Mouse (Mus musculus) limb, embryonic 10.5 days (tissue): ENCODE data around the gene Mrpl40. TPM values are rescaled to one million over a fixed set of nuclear protein-coding genes. Genes with fewer than 3 reads are reported as not detected.
"Not testable (repeated sequence)": the region's sequence is repeated elsewhere in the genome, so short reads cannot be mapped to it uniquely, and the experiment has no call there.

ENCODE experiments used
- DNase-seq: peaks from one replicate; pipeline ENCODE4 v3.0.0-alpha.2; 2017; ENCODE audit warnings: low spot score
- H3K27ac ChIP-seq: fragments of 300-500 bp; sonication (generic); 2 replicates; pipeline ENCODE4 v1.5.1; 2016; ENCODE audit warnings: mild to moderate bottlenecking
- H3K27me3 ChIP-seq: fragments of 300-500 bp; sonication (generic); 2 replicates; pipeline ENCODE4 v1.6.1; 2016; ENCODE audit warnings: low read depth, mild to moderate bottlenecking; ENCODE audit not compliant: poor library complexity, severe bottlenecking
- H3K36me3 ChIP-seq: fragments of 300-500 bp; sonication (generic); 2 replicates; pipeline ENCODE4 v1.6.1; 2016; ENCODE audit warnings: mild to moderate bottlenecking, moderate library complexity
- H3K4me1 ChIP-seq: fragments of 300-500 bp; sonication (generic); 2 replicates; pipeline ENCODE4 v1.6.1; 2016
- H3K4me3 ChIP-seq: fragments of 300-500 bp; sonication (generic); 2 replicates; pipeline ENCODE4 v1.5.1; 2016; ENCODE audit warnings: mild to moderate bottlenecking, moderate library complexity
- H3K9me3 ChIP-seq: fragments of 300-500 bp; sonication (generic); replicated peaks from 2 replicates; pipeline ENCODE4 v1.6.1; 2016; ENCODE audit warnings: mild to moderate bottlenecking
- WGBS: fragments of 180-500 bp; shearing (Covaris S2); methylation state at CpG from one replicate; pipeline ENCODE4 v1.1.7; 2016; 5-methylcytosine and 5-hydroxymethylcytosine counted together
- polyA plus RNA-seq: library from polyadenylated mRNA; unstranded; fragments of >200 nt; fragmentation: Nextera tagmentation; extraction: Ambion mirVana; gene quantifications from 2 replicates; pipeline ENCODE4 v1.2.1, GENCODE M21; 2016

Mrpl40 gene
- 129 and 146 TPM in 2 replicates for polyA plus RNA-seq

DNA sequence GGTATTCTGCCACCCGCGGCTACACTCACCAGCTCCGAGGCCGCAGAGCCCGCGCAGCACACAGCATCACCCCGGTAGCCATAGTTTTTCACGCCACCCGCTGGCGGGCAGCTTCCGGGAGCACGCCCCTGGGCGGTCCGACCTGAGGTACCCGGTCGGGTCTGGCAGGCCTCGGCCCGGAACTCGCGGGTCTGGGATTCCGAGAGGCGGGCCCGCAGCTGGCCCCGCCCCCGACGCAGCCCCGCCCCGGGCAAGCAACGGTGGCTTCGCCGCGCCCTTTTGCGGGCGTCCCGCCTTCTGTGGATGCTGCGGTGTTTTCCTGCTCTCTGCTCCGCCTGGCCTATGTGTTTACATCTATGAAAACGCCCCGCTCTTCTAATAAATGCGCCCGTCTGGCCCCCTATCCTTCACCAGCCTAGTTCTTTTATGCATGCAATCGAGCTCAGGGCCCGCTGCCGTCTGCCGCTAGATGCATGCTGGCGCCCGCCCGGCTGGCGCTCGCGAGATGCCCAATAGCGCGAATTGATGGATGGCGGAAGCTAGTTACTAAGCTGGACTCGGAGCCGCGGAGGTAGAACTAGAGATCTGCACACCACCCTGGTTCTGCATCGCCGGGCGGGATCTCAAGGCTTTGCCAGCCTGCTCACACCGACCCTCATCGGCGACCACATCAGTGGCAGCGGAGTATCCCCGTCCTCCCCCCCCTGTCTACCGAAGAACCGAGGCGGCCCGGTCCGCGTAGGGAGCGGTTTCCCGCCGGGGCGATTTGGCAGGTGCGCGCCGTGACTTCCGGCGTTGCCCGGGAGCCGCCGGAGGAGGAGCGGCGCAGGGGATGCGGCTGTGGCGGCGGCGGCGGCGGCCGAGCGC is at the start of gene Mrpl40, which contains the start of gene Hira:
TSS of gene Mrpl40 (minus strand) at position 421 of the 867 bp plus-strand sequence.
TSS of gene Hira (plus strand) at position 596 of the 867 bp plus-strand sequence.
- H3K36me3 ChIP-seq: peaks cover 60% of the 10 kb centered on the region
- peak within 1 kb of the TSS; percentile 97 for H3K27ac ChIP-seq
- H3K27me3 ChIP-seq: no peaks in the 10 kb centered on the region
- DNase-seq: peak; percentile 96
- WGBS: under 1% methylated on average over 88 of the region's 93 CpGs
- H3K9me3 ChIP-seq: no peaks in the 10 kb centered on the region
- H3K4me3 ChIP-seq: peak within 1 kb of the TSS; percentile 98
- peaks cover 9% of the 10 kb centered on the region for H3K4me1 ChIP-seq

DNA sequence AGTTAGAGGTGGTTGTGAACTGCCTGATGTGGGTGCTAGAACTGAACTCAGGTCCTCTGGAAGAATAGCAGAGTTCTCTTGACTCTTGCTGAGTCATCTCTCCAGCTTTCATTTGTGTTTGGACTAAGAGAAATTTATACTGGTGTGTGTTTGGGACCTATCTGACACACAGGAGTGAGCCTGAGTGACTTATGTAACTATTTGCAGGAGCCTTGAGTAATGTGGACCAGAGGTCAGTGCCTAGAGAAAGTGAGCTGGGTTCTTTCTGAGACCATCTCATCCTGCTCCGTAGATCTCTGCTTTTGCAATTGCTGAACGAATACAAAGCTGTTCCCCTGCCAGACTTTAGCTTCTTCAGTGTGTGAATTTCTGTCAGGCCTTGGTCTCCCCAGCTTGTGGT is 45.1 kb upstream of the Mrpl40 start:
- 97% methylated on average over 2 of the region's 2 CpGs for WGBS
- H3K36me3 ChIP-seq: peaks cover 98% of the 10 kb centered on the region
- H3K9me3 ChIP-seq: no peaks in the 10 kb centered on the region
- H3K4me1 ChIP-seq: no peaks in the 10 kb centered on the region
- H3K4me3 ChIP-seq: no peak overlapping the region
- H3K27me3 ChIP-seq: no peaks in the 10 kb centered on the region
- DNase-seq: no peak
- H3K27ac ChIP-seq: no peak overlapping the region

DNA sequence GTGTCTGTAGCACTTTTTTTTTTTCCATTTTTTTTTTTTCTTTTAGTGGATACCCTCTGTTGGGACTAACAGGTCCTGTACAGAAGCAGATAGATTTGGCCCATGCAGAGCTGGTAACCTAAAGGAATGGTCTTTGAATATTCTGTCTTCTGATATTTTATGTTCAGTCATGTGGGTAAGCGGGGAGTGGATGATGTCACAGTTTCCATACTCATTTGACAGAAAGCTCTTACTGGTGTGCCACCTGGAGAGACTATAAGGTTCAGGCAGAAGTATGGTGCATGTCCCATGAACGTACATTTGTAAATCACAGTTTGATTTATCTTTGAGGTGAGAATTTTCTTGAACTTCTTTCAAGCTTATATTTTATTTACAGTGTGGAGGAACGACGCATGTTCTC is 39.4 kb upstream of the Mrpl40 start:
- Histone ChIP-seq H3K27ac (no peak overlapping the region), H3K9me3 (no peaks in the 10 kb centered on the region), H3K4me1 (no peaks in the 10 kb centered on the region), H3K4me3 (no peak overlapping the region), H3K27me3 (no peaks in the 10 kb centered on the region), H3K36me3 (peaks cover 90% of the 10 kb centered on the region)
- 95% methylated on average over 4 of the region's 4 CpGs for WGBS
- no peak for DNase-seq

DNA sequence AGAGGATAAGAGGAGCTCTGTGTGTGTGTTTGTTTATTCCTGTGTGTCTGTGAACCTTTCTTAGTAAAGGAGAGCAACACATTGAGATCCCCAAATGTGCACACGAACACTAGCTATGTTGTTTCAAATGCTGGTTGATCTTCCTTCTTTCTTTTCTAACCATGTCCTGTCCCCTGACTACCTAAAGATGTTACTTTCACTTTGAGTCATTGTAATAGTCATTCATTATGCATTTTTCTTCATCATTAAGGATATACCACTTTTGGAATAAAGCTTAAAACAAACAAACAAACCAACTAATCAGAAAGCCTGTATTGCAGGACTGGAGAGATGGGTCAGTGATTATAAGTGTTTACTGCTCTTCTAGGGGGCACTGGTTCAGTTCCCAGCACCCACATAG is 29.0 kb upstream of the Mrpl40 start:
- WGBS: 89% methylated on average over 1 of the region's 1 CpGs
- DNase-seq: no peak
- no peaks in the 10 kb centered on the region for H3K9me3 ChIP-seq
- H3K4me3 ChIP-seq: no peak overlapping the region
- H3K36me3 ChIP-seq: peaks cover 93% of the 10 kb centered on the region
- no peaks in the 10 kb centered on the region for H3K27me3 ChIP-seq
- H3K27ac ChIP-seq: no peak overlapping the region
- H3K4me1 ChIP-seq: no peaks in the 10 kb centered on the region

DNA sequence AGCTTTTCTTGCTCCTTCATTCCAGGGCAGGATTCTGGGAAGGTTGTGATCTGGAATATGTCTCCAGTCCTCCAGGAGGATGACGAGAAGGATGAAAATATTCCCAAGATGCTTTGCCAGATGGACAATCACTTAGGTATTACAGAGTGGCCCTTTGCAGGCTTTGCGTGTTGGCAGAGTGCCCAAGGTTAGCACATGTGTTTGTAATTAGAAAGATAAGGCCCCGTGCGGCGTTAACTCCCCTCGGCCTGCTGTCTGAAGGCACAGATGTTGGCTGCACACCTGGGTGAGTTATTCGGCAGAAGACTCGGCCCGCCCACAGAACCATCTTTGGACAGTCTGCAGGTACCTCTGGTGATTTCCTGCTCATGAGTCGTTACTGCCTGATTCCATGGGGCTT is 19.8 kb upstream of the Mrpl40 start:
- H3K27ac ChIP-seq: no peak overlapping the region
- H3K4me3 ChIP-seq: no peak overlapping the region
- 67% methylated on average over 10 of the region's 10 CpGs for WGBS
- DNase-seq: peak; percentile 32
- peaks cover 67% of the 10 kb centered on the region for H3K36me3 ChIP-seq
- no peaks in the 10 kb centered on the region for H3K9me3 ChIP-seq
- H3K27me3 ChIP-seq: no peaks in the 10 kb centered on the region
- H3K4me1 ChIP-seq: no peaks in the 10 kb centered on the region

DNA sequence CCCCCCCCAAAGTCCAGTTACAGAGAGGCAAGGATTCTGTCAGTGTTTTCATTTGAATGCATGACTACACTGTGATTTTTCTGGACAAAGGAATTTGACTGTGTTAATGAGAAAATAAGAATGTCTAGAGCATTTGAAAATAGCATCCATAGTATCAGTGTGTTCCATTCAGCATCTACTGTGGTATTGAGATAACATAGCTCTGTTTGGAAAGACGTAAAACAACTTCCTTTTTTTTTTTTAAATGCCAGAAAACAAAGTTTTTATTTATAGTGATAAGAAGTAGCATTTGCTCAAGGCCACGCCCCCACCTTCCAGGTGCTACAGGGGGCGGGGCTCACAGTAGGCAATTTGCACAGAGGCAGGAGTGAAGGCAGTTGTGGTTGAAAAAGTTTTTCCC is 18.6 kb upstream of the Mrpl40 start:
- Histone ChIP-seq H3K4me1 (no peaks in the 10 kb centered on the region), H3K27me3 (no peaks in the 10 kb centered on the region), H3K9me3 (no peaks in the 10 kb centered on the region), H3K4me3 (no peak overlapping the region), H3K36me3 (peaks cover 55% of the 10 kb centered on the region), H3K27ac (no peak overlapping the region)
- 84% methylated on average over 3 of the region's 3 CpGs for WGBS
- no peak for DNase-seq

DNA sequence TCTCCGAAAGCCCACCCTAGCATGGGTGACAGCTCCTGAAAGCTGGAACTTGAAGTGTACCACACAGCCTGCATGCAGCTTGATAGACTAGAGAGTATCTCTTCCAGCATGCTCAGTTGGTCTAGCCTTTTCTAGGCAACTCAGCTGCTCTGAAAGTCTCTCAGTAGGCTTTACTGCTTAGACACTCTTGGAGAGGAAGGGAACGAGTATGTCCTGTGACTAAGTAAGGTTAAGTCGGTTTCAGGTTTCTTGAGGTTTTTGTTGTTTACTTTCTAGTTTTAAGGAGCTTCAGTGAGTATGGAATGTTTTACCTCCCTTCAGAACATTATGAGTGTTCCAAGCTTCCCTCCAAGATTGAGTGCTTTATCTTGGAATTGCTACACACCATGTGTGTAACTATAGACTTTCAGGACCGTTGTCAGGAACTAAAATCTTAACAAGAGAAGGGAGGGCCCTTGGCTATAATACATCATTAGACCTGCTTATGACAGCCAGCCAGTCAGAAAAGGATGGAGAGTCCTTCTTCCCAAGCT is 17.2 kb upstream of the Mrpl40 start:
- no peak for DNase-seq
- H3K4me1 ChIP-seq: no peaks in the 10 kb centered on the region
- H3K9me3 ChIP-seq: no peaks in the 10 kb centered on the region
- H3K27me3 ChIP-seq: no peaks in the 10 kb centered on the region
- no peak overlapping the region for H3K27ac ChIP-seq
- H3K4me3 ChIP-seq: no peak overlapping the region
- peaks cover 44% of the 10 kb centered on the region for H3K36me3 ChIP-seq
- WGBS: 77% methylated on average over 4 of the region's 4 CpGs

DNA sequence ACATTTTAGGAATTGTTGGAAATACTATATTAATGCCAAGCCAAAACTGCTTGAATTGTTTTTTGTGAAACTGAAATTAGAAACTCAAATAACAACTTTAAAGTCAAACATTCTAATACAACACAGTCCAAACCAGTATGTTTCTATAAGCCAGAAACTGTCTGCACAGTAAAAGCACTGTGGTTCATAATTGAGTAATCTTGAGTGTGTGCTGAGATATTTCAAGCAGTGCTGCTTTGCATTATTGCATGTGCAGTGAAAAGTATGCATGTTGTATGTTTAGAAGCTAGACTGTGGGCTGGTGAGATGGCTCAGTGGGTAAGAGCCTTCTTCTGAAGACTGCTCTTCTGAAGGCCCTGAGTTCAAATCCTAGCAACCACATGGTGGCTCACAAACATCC is 7.4 kb upstream of the Mrpl40 start:
- Histone ChIP-seq H3K4me1 (0 out of 2 replicates have a peak, but pooled peaks cover 3% of the 10 kb centered on the region), H3K4me3 (no peak overlapping the region), H3K9me3 (no peaks in the 10 kb centered on the region), H3K27ac (no peak overlapping the region), H3K27me3 (no peaks in the 10 kb centered on the region), H3K36me3 (peaks cover 71% of the 10 kb centered on the region)
- no peak for DNase-seq

DNA sequence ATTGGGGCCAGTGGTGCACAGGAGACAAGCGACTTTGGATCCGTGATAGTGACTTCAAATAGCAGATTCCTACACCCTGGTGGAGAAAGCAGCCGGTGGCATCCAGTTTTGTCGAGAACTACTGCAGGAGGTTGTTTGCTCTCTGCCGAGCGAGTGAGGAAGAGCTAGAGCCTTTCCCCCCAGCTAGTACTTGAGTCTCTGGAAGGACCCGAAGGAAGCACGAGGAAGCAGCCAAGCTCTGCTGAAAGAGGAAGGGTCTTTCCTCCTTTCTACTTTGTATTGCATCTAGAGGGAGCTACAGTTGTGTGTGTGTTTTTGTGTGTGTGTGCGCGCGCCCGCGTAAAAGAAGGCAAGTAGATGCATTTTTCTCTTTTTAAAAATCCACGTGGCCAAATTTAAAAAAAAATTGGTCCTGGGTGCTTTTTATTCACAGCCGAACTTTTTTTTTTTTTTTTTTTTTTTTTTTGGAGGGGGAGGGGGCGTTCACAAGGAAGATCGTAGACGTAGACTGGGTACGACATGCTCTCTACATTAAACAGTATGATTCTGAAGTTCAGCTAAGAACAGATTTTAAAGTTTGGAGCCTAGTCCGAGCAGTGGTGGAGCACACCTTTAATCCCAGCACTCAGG is 1.5 kb upstream of the Mrpl40 start:
- Histone ChIP-seq H3K9me3 (no peaks in the 10 kb centered on the region), H3K4me3 (peak overlapping the region; percentile 98), H3K27me3 (no peaks in the 10 kb centered on the region), H3K27ac (peak overlapping the region; percentile 97), H3K36me3 (peaks cover 60% of the 10 kb centered on the region), H3K4me1 (peaks cover 9% of the 10 kb centered on the region)
- WGBS: 35% methylated on average over 20 of the region's 20 CpGs
- DNase-seq: no peak

DNA sequence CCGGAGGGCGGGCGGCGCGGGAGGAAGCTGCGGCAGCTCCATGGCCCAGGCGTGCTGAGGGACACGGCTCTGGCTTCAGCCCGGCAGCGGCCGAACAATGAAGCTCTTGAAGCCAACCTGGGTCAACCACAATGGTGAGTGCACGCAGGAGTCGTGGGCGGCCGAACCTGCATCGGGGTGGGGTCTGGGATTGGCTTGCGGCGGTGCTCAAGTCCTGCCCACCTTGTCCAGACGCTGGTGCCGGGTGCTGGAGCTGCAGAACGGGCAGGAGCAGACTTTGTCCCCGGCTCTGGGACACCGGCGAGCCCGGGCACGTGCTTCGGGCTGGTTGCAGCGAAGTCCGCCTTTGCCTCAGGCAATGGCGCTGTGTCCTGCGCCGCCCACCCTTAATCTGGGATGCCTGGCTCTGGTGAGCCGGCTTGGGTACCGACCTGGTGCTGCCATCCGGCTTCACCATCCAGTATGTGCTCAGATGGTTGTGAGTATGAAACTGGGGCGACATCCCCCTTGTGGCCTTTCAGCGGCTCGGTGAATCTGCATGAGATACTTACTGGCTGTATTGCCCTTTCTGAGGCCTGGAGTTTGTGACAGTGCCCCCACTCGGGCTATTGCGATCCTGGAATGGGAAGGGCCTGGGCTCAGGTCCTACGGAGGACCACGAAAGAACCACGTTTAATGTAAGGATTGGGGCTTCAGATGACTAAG is 876 bp upstream of the Mrpl40 start:
- peak; percentile 76 for DNase-seq
- peaks cover 60% of the 10 kb centered on the region for H3K36me3 ChIP-seq

DNA sequence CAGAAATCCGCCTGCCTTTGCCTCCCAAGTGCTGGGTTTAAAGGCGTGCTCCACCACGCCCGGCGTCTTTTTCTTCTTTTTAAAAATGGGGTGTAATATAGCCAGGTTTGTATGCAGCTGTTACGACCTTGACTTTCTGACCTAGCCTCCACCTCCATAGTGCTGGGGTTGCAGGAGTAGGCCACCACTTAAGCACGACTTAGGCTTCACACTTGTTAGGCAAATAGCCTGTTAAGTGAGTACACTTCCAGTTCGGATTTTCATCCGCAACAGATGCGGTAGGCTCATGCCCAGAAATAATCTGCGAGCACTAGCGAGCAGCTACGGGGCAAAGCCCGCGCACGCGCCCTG is 596 bp downstream of the Mrpl40 start:
- peaks cover 60% of the 10 kb centered on the region for H3K36me3 ChIP-seq

More for the DNA sequence above, 876 bp upstream of the Mrpl40 start:
- Histone ChIP-seq H3K27me3 (no peaks in the 10 kb centered on the region), H3K4me1 (peaks cover 9% of the 10 kb centered on the region), H3K4me3 (peak overlapping the region; percentile 98), H3K9me3 (no peaks in the 10 kb centered on the region), H3K27ac (peak overlapping the region; percentile 97)
- under 1% methylated on average over 43 of the region's 43 CpGs for WGBS

DNA sequence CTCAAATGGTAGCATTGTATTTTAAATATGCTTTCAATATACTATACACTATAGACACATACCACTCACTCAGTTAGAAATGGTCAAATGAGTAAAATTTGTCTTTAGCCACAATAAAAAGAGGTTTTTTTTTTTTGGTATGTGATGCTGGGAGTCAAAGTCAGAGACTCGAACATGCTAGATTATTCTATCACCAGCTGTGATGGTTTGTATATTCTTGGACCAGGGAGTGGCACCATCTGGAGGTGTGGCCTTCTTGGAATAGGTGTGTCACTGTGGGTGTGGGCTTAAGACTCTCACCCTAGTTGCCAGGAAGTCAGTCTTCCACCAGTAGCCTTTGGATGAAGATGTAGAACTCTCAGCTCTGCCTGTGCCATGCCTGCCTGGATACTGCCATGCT is 6.2 kb downstream of the Mrpl40 start:
- H3K27me3 ChIP-seq, H3K27ac ChIP-seq, H3K9me3 ChIP-seq, H3K4me3 ChIP-seq, H3K4me1 ChIP-seq, DNase-seq: not testable (repeated sequence)
- peaks cover 51% of the 10 kb centered on the region for H3K36me3 ChIP-seq
- 89% methylated on average over 1 of the region's 1 CpGs for WGBS

More for the DNA sequence above, 596 bp downstream of the Mrpl40 start:
- Histone ChIP-seq H3K27me3 (no peaks in the 10 kb centered on the region), H3K9me3 (no peaks in the 10 kb centered on the region), H3K4me1 (peaks cover 9% of the 10 kb centered on the region), H3K4me3 (peak overlapping the region; percentile 98), H3K27ac (peak overlapping the region; percentile 97)
- 2% methylated on average over 17 of the region's 17 CpGs for WGBS
- no peak for DNase-seq

DNA sequence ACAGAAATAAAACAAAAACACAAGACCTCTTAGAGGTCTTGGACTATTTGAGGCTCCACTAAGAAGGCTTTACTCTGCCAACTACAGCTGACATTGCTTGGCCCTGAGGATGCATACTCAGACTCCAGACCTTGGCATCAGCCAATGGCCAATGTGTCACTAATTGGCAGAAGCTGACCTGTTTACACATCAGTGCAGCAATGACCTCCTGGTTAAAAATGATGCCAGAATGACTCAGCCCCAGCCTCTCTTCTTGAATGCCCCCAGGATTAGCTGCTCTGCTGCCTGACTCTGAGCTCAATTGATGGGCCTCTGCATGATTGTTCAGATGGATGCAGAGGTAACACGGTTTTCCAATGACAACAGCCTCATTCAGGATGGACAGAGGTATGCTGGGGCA is 16.5 kb downstream of the Mrpl40 start:
- DNase-seq: no peak
- H3K4me1 ChIP-seq: no peaks in the 10 kb centered on the region
- no peaks in the 10 kb centered on the region for H3K9me3 ChIP-seq
- no peak overlapping the region for H3K4me3 ChIP-seq
- H3K36me3 ChIP-seq: no peaks in the 10 kb centered on the region
- H3K27me3 ChIP-seq: no peaks in the 10 kb centered on the region
- 78% methylated on average over 1 of the region's 1 CpGs for WGBS
- no peak overlapping the region for H3K27ac ChIP-seq
